Mouse (Mus musculus) large intestine, adult 2 months (tissue): ENCODE measurements around the gene Hist1h1d. TPM values are rescaled to one million over a fixed set of nuclear protein-coding genes. Genes with fewer than 3 reads are reported as not detected.

Experiments
- polyA plus RNA-seq: library from polyadenylated mRNA; depleted of rRNA; stranded (reverse); fragments of >200 nt; gene quantifications from 2 replicates; pipeline ENCODE4 v1.2.3, GENCODE M21; 2012; rRNA removed

The Hist1h1d gene
- polyA plus RNA-seq, 1 experiment = 0.43 TPM

Other genes with a start within 250 kb of the Hist1h1d start
- gene Zfp322a, start 184.1 kb upstream of the Hist1h1d start, polyA plus RNA-seq = 1.1 and 1.7 TPM in 2 replicates
- gene Abt1, start 129.4 kb upstream of the Hist1h1d start, polyA plus RNA-seq = 2.9 and 3.1 TPM in 2 replicates
- 0.07 and 0.17 TPM in 2 replicates for gene Btn1a1, start 87.4 kb upstream of the Hist1h1d start, polyA plus RNA-seq
- gene Btn2a2, start 64.4 kb upstream of the Hist1h1d start, polyA plus RNA-seq = 0.09 TPM in 1 of 2 replicates, not detected in the other
- gene Hist1h4h, start 22.2 kb upstream of the Hist1h1d start, polyA plus RNA-seq = 27.9 and 42.9 TPM in 2 replicates
- 64.4 and 250 TPM in 2 replicates for gene Hist1h2af, start 19.4 kb upstream of the Hist1h1d start, polyA plus RNA-seq
- 30.9 and 39.2 TPM in 2 replicates for gene Hist1h3g, start 17.8 kb upstream of the Hist1h1d start, polyA plus RNA-seq
- 5.2 and 6.8 TPM in 2 replicates for gene Hist1h2bh, start 9.9 kb upstream of the Hist1h1d start, polyA plus RNA-seq
- gene Hist1h3f, start 9.2 kb upstream of the Hist1h1d start, polyA plus RNA-seq = 5.9 and 7.1 TPM in 2 replicates
- gene Hist1h4f, start 1.6 kb upstream of the Hist1h1d start, polyA plus RNA-seq = 27.0 and 31.0 TPM in 2 replicates
- gene Hist1h3e, start 9.1 kb downstream of the Hist1h1d start, polyA plus RNA-seq = 29.4 and 30.0 TPM in 2 replicates
- 8.9 and 10.5 TPM in 2 replicates for gene Hist1h2ae, start 18.0 kb downstream of the Hist1h1d start, polyA plus RNA-seq
- 29.0 and 42.0 TPM in 2 replicates for gene Hist1h2bg, start 18.1 kb downstream of the Hist1h1d start, polyA plus RNA-seq
- gene Hist1h2bf, start 20.9 kb downstream of the Hist1h1d start, polyA plus RNA-seq = 9.1 and 18.1 TPM in 2 replicates
- gene Hist1h2ad, start 21.1 kb downstream of the Hist1h1d start, polyA plus RNA-seq = 3.6 and 7.5 TPM in 2 replicates
- 9.5 and 13.9 TPM in 2 replicates for gene Hist1h3d, start 22.5 kb downstream of the Hist1h1d start, polyA plus RNA-seq
- 13.6 and 13.7 TPM in 2 replicates for gene Hist1h4d, start 28.3 kb downstream of the Hist1h1d start, polyA plus RNA-seq
- 1.9 and 2.5 TPM in 2 replicates for gene Hist1h2be, start 67.9 kb downstream of the Hist1h1d start, polyA plus RNA-seq
- gene Hist1h1e, start 69.3 kb downstream of the Hist1h1d start, polyA plus RNA-seq = 2.7 and 3.1 TPM in 2 replicates
- 1.2 TPM in 2 replicates for gene Hist1h2ac, start 130.7 kb downstream of the Hist1h1d start, polyA plus RNA-seq
- gene Hist1h2bc, start 130.9 kb downstream of the Hist1h1d start, polyA plus RNA-seq = 279 and 296 TPM in 2 replicates
- gene Hist1h1t, start 142.6 kb downstream of the Hist1h1d start, polyA plus RNA-seq = not detected in 2 replicates
- gene Hist1h4c, start 145.2 kb downstream of the Hist1h1d start, polyA plus RNA-seq = 16.9 and 21.6 TPM in 2 replicates
- 6.3 and 7.7 TPM in 2 replicates for gene Hfe, start 157.6 kb downstream of the Hist1h1d start, polyA plus RNA-seq
- 50.3 and 59.2 TPM in 2 replicates for gene Hist1h1c, start 185.5 kb downstream of the Hist1h1d start, polyA plus RNA-seq
- 19.7 and 24.7 TPM in 2 replicates for gene Hist1h3c, start 192.3 kb downstream of the Hist1h1d start, polyA plus RNA-seq
- gene Hist1h2bb, start 193.5 kb downstream of the Hist1h1d start, polyA plus RNA-seq = 13.5 and 18.0 TPM in 2 replicates
- gene Hist1h2ab, start 197.9 kb downstream of the Hist1h1d start, polyA plus RNA-seq = 17.4 and 19.2 TPM in 2 replicates
- 22.1 and 33.6 TPM in 2 replicates for gene Hist1h3b, start 199.0 kb downstream of the Hist1h1d start, polyA plus RNA-seq
- gene Hist1h4b, start 203.8 kb downstream of the Hist1h1d start, polyA plus RNA-seq = 18.1 and 21.3 TPM in 2 replicates
- gene Hist1h4a, start 208.0 kb downstream of the Hist1h1d start, polyA plus RNA-seq = 13.1 and 21.1 TPM in 2 replicates
- gene Hist1h3a, start 209.1 kb downstream of the Hist1h1d start, polyA plus RNA-seq = 16.1 and 17.5 TPM in 2 replicates
- gene Hist1h1a, start 210.4 kb downstream of the Hist1h1d start, polyA plus RNA-seq = 1.3 and 1.4 TPM in 2 replicates
- gene Trim38, start 216.7 kb downstream of the Hist1h1d start, polyA plus RNA-seq = 0.71 and 4.1 TPM in 2 replicates